Mouse (Mus musculus) liver, embryonic 14.5 days (tissue): ENCODE data around the gene Tmem104.

Source experiments
- CTCF ChIP-seq: IDR thresholded peaks from 2 replicates; pipeline ENCODE4 v1.5.1; 2016; ENCODE audit warnings: antibody characterized with exemption, low read depth, control low read depth
- EP300 ChIP-seq: IDR thresholded peaks from 2 replicates; pipeline ENCODE4 v1.6.1; 2016; ENCODE audit warnings: antibody characterized with exemption, low read depth

GRCm38 (mm10) chr11:115166776-115167175, 20.5 kb upstream of the Tmem104 start:
- TF ChIP-seq EP300 (no peak), CTCF (no peak)
